Mouse (Mus musculus) forebrain, embryonic 12.5 days (tissue): ENCODE data around the gene S100a16. TPM values are rescaled to one million over a fixed set of nuclear protein-coding genes. Genes with fewer than 3 reads are reported as not detected.

Source experiments
- ATAC-seq: fragments of 200-750 bp; cut with Nextera tagmentation; 2 replicates; pipeline ENCODE4 v1.8.0; 2017; ENCODE audit warnings: moderate TSS enrichment; ENCODE audit not compliant: low FRiP score
- H3K27ac ChIP-seq: fragments of 300-500 bp; sonication (generic); 2 replicates; pipeline ENCODE4 v1.5.1; 2016; ENCODE audit warnings: mild to moderate bottlenecking
- H3K27me3 ChIP-seq: fragments of 300-500 bp; sonication (generic); 2 replicates; pipeline ENCODE4 v1.6.1; 2016; ENCODE audit warnings: mild to moderate bottlenecking
- H3K36me3 ChIP-seq: fragments of 300-500 bp; sonication (generic); replicated peaks from 2 replicates; pipeline ENCODE4 v1.6.1; 2016; ENCODE audit warnings: mild to moderate bottlenecking
- H3K4me1 ChIP-seq: fragments of 300-500 bp; sonication (generic); 2 replicates; pipeline ENCODE4 v1.6.1; 2016
- H3K4me2 ChIP-seq: fragments of 300-500 bp; sonication (generic); 2 replicates; pipeline ENCODE4 v1.6.1; 2016; ENCODE audit warnings: mild to moderate bottlenecking, moderate library complexity
- H3K4me3 ChIP-seq: fragments of 300-500 bp; sonication (generic); replicated peaks from 2 replicates; pipeline ENCODE4 v1.5.1; 2016; ENCODE audit warnings: mild to moderate bottlenecking
- H3K9ac ChIP-seq: fragments of 300-500 bp; sonication (generic); 2 replicates; pipeline ENCODE4 v1.6.1; 2016; ENCODE audit warnings: mild to moderate bottlenecking
- H3K9me3 ChIP-seq: fragments of 300-500 bp; sonication (generic); 2 replicates; pipeline ENCODE4 v1.6.1; 2016
- WGBS: fragments of 180-500 bp; shearing (Covaris S2); methylation state at CpG from one replicate; pipeline ENCODE4 v1.1.7; 2016; 5-methylcytosine and 5-hydroxymethylcytosine counted together
- polyA plus RNA-seq: library from polyadenylated mRNA; unstranded; fragments of >200 nt; fragmentation: Nextera tagmentation; extraction: Ambion mirVana; gene quantifications from 2 replicates; pipeline ENCODE4 v1.2.1, GENCODE M21; 2016

S100a16 gene
- polyA plus RNA-seq, 1 experiment from 2014 or later: 26.8 TPM

- no peaks in the 10 kb centered on the region for H3K9me3 ChIP-seq
- H3K4me2 ChIP-seq: no peak overlapping the region
- H3K9ac ChIP-seq: no peak overlapping the region
- no peak overlapping the region for H3K27ac ChIP-seq
- no peak overlapping the region for H3K4me3 ChIP-seq
- H3K36me3 ChIP-seq: no peaks in the 10 kb centered on the region
- H3K27me3 ChIP-seq: no peaks in the 10 kb centered on the region
- WGBS: 88% methylated on average over 7 of the region's 7 CpGs
- no peak for ATAC-seq
- no peaks in the 10 kb centered on the region for H3K4me1 ChIP-seq
These were observed 9.7 kb upstream of the S100a16 start for GRCm38 (mm10) chr3:90527291-90527873.

GRCm38 (mm10) chr3:90531713-90532112 is 5.3 kb upstream of the S100a16 start:
- Histone ChIP-seq H3K4me1 (no peaks in the 10 kb centered on the region), H3K4me3 (no peak overlapping the region), H3K27ac (no peak overlapping the region), H3K4me2 (no peak overlapping the region), H3K9me3 (no peaks in the 10 kb centered on the region), H3K27me3 (no peaks in the 10 kb centered on the region), H3K36me3 (no peaks in the 10 kb centered on the region), H3K9ac (no peak overlapping the region)
- ATAC-seq: no peak
- WGBS: 78% methylated on average over 5 of the region's 5 CpGs

- H3K27ac ChIP-seq: no peak overlapping the region
- 74% methylated on average over 1 of the region's 1 CpGs for WGBS
- H3K4me1 ChIP-seq: no peaks in the 10 kb centered on the region
- no peaks in the 10 kb centered on the region for H3K36me3 ChIP-seq
- H3K9ac ChIP-seq: no peak overlapping the region
- no peak overlapping the region for H3K4me2 ChIP-seq
- no peaks in the 10 kb centered on the region for H3K9me3 ChIP-seq
- ATAC-seq: no peak
- 0 out of 2 replicates have a peak, but pooled peaks cover 4% of the 10 kb centered on the region for H3K27me3 ChIP-seq
- H3K4me3 ChIP-seq: no peak overlapping the region
These were observed 1.6 kb upstream of the S100a16 start for GRCm38 (mm10) chr3:90535446-90535845.

- 76% methylated on average over 5 of the region's 5 CpGs for WGBS
- Histone ChIP-seq H3K36me3 (no peaks in the 10 kb centered on the region), H3K4me2 (no peak overlapping the region), H3K27me3 (0 out of 2 replicates have a peak, but pooled peaks cover 7% of the 10 kb centered on the region), H3K4me3 (no peak overlapping the region), H3K9ac (no peak overlapping the region), H3K27ac (no peak overlapping the region), H3K4me1 (peaks cover 18% of the 10 kb centered on the region), H3K9me3 (no peaks in the 10 kb centered on the region)
- ATAC-seq: no peak
These were observed 847 bp downstream of the S100a16 start for GRCm38 (mm10) chr3:90537905-90538296.

GRCm38 (mm10) chr3:90540904-90541303 is 3.9 kb downstream of the S100a16 start:
- WGBS: 24% methylated on average over 4 of the region's 4 CpGs
- H3K4me2 ChIP-seq: peak overlapping the region; percentile 4; the same call in 1 of the 2 replicates

GRCm38 (mm10) chr3:90549676-90550420 is 12.8 kb downstream of the S100a16 start:
- Histone ChIP-seq H3K27me3 (no peaks in the 10 kb centered on the region), H3K4me2 (no peak overlapping the region), H3K4me1 (0 out of 2 replicates have a peak, but pooled peaks cover 3% of the 10 kb centered on the region), H3K9me3 (no peaks in the 10 kb centered on the region), H3K9ac (no peak overlapping the region), H3K4me3 (no peak overlapping the region), H3K27ac (no peak overlapping the region), H3K36me3 (no peaks in the 10 kb centered on the region)
- WGBS: 77% methylated on average over 5 of the region's 5 CpGs
- ATAC-seq: no peak

More at GRCm38 (mm10) chr3:90540904-90541303, 3.9 kb downstream of the S100a16 start:
- Histone ChIP-seq H3K36me3 (no peaks in the 10 kb centered on the region), H3K9me3 (no peaks in the 10 kb centered on the region), H3K27me3 (0 out of 2 replicates have a peak, but pooled peaks cover 7% of the 10 kb centered on the region), H3K4me3 (no peak overlapping the region), H3K27ac (no peak overlapping the region), H3K4me1 (peaks cover 18% of the 10 kb centered on the region), H3K9ac (no peak overlapping the region)
- peak; percentile 72 for ATAC-seq

- no peak overlapping the region for H3K9ac ChIP-seq
- 91% methylated on average over 2 of the region's 2 CpGs for WGBS
These were observed 13.4 kb downstream of the S100a16 start for GRCm38 (mm10) chr3:90550421-90550790.

GRCm38 (mm10) chr3:90552231-90552630 is 15.2 kb downstream of the S100a16 start:
- no peak overlapping the region for H3K4me3 ChIP-seq
- H3K27me3 ChIP-seq: no peaks in the 10 kb centered on the region
- WGBS: 77% methylated on average over 2 of the region's 2 CpGs
- H3K4me1 ChIP-seq: peaks cover 7% of the 10 kb centered on the region
- ATAC-seq: no peak
- no peak overlapping the region for H3K9ac ChIP-seq
- H3K4me2 ChIP-seq: no peak overlapping the region
- H3K9me3 ChIP-seq: no peaks in the 10 kb centered on the region
- H3K27ac ChIP-seq: no peak overlapping the region
- H3K36me3 ChIP-seq: no peaks in the 10 kb centered on the region

More at GRCm38 (mm10) chr3:90550421-90550790, 13.4 kb downstream of the S100a16 start:
- Histone ChIP-seq H3K4me2 (no peak overlapping the region), H3K27ac (no peak overlapping the region), H3K9me3 (no peaks in the 10 kb centered on the region), H3K27me3 (no peaks in the 10 kb centered on the region), H3K4me3 (no peak overlapping the region), H3K36me3 (no peaks in the 10 kb centered on the region), H3K4me1 (0 out of 2 replicates have a peak, but pooled peaks cover 3% of the 10 kb centered on the region)
- ATAC-seq: no peak

- Histone ChIP-seq H3K36me3 (no peaks in the 10 kb centered on the region), H3K4me2 (no peak overlapping the region), H3K4me1 (peaks cover 4% of the 10 kb centered on the region), H3K27me3 (no peaks in the 10 kb centered on the region), H3K27ac (peak overlapping the region; percentile 63; the same call in 1 of the 2 replicates), H3K9ac (no peak overlapping the region), H3K9me3 (no peaks in the 10 kb centered on the region), H3K4me3 (no peak overlapping the region)
- peak; percentile 81 for ATAC-seq
- WGBS: 33% methylated on average over 5 of the region's 5 CpGs
These were observed 18.9 kb downstream of the S100a16 start for GRCm38 (mm10) chr3:90555954-90556353.

GRCm38 (mm10) chr3:90560008-90560628 is 23.1 kb downstream of the S100a16 start, which contains the start of gene S100a3:
TSS of gene S100a3 (plus strand) at chr3:90560578.
- Histone ChIP-seq H3K9me3 (no peaks in the 10 kb centered on the region), H3K27ac (no peak within 1 kb of the TSS), H3K4me2 (no peak within 1 kb of the TSS), H3K27me3 (no peaks in the 10 kb centered on the region), H3K4me1 (peaks cover 4% of the 10 kb centered on the region), H3K9ac (no peak within 1 kb of the TSS), H3K4me3 (no peak within 1 kb of the TSS), H3K36me3 (no peaks in the 10 kb centered on the region)
- ATAC-seq: no peak
- WGBS: 88% methylated on average over 6 of the region's 6 CpGs

- Histone ChIP-seq H3K36me3 (no peaks in the 10 kb centered on the region), H3K9me3 (no peaks in the 10 kb centered on the region), H3K4me2 (no peak overlapping the region), H3K4me1 (no peaks in the 10 kb centered on the region), H3K27ac (no peak overlapping the region), H3K4me3 (no peak overlapping the region), H3K9ac (no peak overlapping the region), H3K27me3 (no peaks in the 10 kb centered on the region)
- ATAC-seq: no peak
- WGBS: 91% methylated on average over 5 of the region's 5 CpGs
These were observed 37.6 kb downstream of the S100a16 start for GRCm38 (mm10) chr3:90574691-90575090.

- H3K4me2 ChIP-seq: no peak overlapping the region
- ATAC-seq: no peak
- H3K9me3 ChIP-seq: no peaks in the 10 kb centered on the region
- H3K4me1 ChIP-seq: no peaks in the 10 kb centered on the region
- 80% methylated on average over 3 of the region's 3 CpGs for WGBS
- no peak overlapping the region for H3K4me3 ChIP-seq
- no peaks in the 10 kb centered on the region for H3K27me3 ChIP-seq
- H3K36me3 ChIP-seq: no peaks in the 10 kb centered on the region
- no peak overlapping the region for H3K27ac ChIP-seq
- H3K9ac ChIP-seq: no peak overlapping the region
These were observed 38.3 kb downstream of the S100a16 start for GRCm38 (mm10) chr3:90575320-90575719.
